Comparison of ENCODE assay signal across 18 mouse cellular contexts in genomic region chr17:56102158-56102557, GRCm38 (mm10). TPM values are rescaled to one million over a fixed set of nuclear protein-coding genes. Genes with fewer than 3 reads are reported as not detected.
"Had no signal": no experiment of that assay in that cellular context is flagged by ENCODE, and none has a peak within 500 bp of the region (broad histone marks: within the 10 kb centered on the region; RNA-seq: fewer than 3 reads in every experiment).

No protein-coding gene starts in this region.

- ATAC-seq: liver, postnatal 0 days; midbrain, embryonic 16.5 days had no signal

- H3K27ac ChIP-seq: kidney, postnatal 0 days; limb, embryonic 12.5 days; liver, embryonic 13.5 days; lung, embryonic 15.5 days; macrophage; midbrain, embryonic 12.5 days; stomach, embryonic 15.5 days had no signal

- H3K4me3 ChIP-seq: limb, embryonic 12.5 days; liver, embryonic 13.5 days; lung, embryonic 15.5 days; megakaryocyte, embryonic 14.5 days; midbrain, embryonic 12.5 days; stomach, embryonic 15.5 days had no signal

- H3K9ac ChIP-seq: limb, embryonic 12.5 days; liver, embryonic 13.5 days; liver, postnatal 0 days; lung, embryonic 15.5 days; midbrain, embryonic 12.5 days; stomach, embryonic 15.5 days had no signal

- H3K27me3 ChIP-seq: limb, embryonic 12.5 days; liver, embryonic 13.5 days; lung, embryonic 15.5 days; megakaryocyte, embryonic 14.5 days; midbrain, embryonic 12.5 days; stomach, embryonic 15.5 days had no signal

- H3K4me2 ChIP-seq: limb, embryonic 12.5 days; liver, embryonic 13.5 days; lung, embryonic 15.5 days; midbrain, embryonic 12.5 days; stomach, embryonic 15.5 days had no signal

- H3K4me1 ChIP-seq: limb, embryonic 12.5 days; liver, embryonic 13.5 days; lung, embryonic 15.5 days; midbrain, embryonic 12.5 days; stomach, embryonic 15.5 days had no signal

- H3K9me3 ChIP-seq: limb, embryonic 12.5 days; liver, embryonic 13.5 days; lung, embryonic 15.5 days; megakaryocyte, embryonic 14.5 days; midbrain, embryonic 12.5 days; stomach, embryonic 15.5 days had no signal

- DNase-seq: kidney, postnatal 36 days; layer of hippocampus, adult 9-11 months; layer of hippocampus, postnatal 36 days; liver; liver, embryonic 13.5 days; liver, postnatal 0 days; lung, postnatal 14 days; right cerebral cortex, postnatal 14 days; thymus, adult 2 months; thymus, postnatal 25 days had no signal

RNA-seq across cellular contexts. Expression of gene Plin4, which starts 7.4 kb away (rescaled TPM):
- polyA plus RNA-seq: liver, embryonic 13.5 days; macrophage had no signal

RNA-seq across cellular contexts. Expression of gene Plin5, which starts 15.2 kb away (rescaled TPM):
- polyA plus RNA-seq: macrophage had no signal

RNA-seq across cellular contexts. Expression of gene Lrg1, which starts 19.6 kb away (rescaled TPM):
- polyA plus RNA-seq: limb, embryonic 12.5 days had no signal
